Mouse (Mus musculus): ENCODE results near the gene Xlr5a.
"Not testable (repeated sequence)": the region's sequence is repeated elsewhere in the genome, so short reads cannot be mapped to it uniquely, and the experiment has no call there.

Gene Xlr5a

DNA sequence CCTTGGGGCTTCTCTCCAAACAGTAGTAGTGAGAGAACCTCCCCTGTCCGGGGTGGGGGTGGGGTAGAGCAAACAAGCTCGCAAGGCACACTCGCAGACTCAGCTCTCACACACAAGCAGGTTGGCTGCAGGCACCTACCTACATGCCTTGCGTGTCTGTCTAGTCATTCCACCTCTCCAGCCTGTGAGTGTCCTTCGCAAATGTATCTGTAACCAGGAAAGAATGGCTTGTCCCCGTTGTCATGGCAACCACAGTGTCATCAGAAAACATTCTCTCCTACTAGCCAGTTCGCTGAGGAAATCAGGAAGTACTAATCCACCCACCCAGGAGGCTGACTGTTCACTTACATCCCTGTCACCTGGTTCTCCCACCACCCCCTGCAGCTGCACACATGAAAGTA is 149.6 kb downstream of the Xlr5a start:
- DNase-seq (ENCODE audit: low spot score) = not testable (repeated sequence)

DNA sequence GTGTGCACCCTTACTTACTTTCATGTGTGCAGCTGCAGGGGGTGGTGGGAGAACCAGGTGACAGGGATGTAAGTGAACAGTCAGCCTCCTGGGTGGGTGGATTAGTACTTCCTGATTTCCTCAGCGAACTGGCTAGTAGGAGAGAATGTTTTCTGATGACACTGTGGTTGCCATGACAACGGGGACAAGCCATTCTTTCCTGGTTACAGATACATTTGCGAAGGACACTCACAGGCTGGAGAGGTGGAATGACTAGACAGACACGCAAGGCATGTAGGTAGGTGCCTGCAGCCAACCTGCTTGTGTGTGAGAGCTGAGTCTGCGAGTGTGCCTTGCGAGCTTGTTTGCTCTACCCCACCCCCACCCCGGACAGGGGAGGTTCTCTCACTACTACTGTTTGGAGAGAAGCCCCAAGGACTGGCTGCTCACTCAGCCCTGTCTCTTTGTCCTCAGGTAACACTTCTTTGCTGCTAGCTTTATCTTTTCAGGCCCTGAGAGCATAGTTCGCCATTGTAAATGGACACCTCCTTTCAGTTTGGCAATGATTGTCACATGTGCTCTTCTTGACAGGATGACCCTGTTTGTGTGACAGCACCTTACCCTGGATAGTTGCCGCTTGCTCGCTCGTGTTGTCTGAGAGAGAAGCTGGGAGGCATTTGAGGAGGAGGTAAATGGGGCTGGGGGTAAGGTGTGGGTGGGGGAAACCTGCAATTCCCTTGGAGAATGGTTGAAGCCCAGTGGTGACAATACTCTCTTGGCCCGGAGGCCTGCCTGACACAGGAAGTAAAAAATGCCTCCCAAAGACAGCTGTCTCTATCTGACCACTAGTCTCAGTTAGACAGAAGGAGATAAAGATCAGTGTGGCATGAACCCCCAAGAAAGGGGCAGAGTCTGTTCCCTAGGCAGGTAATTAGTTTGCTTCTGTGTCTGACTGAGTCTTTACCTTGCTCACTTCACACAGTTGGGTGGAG is 169.6 kb downstream of the Xlr5a start:
- DNase-seq (ENCODE audit: low spot score) = not testable (repeated sequence)

DNA sequence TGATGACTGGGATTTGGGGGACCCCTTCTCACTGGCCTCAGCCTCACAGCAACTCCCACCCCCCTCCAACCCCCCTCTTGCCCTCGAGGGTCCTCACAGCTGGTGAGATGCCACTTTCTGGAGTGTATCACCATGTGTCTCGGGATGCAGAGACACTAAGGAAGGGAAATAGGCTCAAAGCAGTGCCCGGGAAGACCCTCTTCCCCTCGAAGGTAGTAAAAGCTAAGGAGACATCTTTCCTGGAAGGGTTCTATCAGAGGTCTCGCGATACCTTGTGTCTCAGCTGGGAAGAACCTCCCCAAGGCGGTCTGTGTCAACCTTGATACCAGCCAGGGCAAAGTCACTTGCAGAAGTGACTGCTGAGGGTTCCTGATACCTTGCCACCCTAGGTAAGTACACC is 176.0 kb downstream of the Xlr5a start, which contains the start of gene Gm14685:
Gene Gm14685, plus strand, starts transcription at position 301 of the 400 bp plus-strand sequence.
- DNase-seq (ENCODE audit: low spot score) = not testable (repeated sequence)

DNA sequence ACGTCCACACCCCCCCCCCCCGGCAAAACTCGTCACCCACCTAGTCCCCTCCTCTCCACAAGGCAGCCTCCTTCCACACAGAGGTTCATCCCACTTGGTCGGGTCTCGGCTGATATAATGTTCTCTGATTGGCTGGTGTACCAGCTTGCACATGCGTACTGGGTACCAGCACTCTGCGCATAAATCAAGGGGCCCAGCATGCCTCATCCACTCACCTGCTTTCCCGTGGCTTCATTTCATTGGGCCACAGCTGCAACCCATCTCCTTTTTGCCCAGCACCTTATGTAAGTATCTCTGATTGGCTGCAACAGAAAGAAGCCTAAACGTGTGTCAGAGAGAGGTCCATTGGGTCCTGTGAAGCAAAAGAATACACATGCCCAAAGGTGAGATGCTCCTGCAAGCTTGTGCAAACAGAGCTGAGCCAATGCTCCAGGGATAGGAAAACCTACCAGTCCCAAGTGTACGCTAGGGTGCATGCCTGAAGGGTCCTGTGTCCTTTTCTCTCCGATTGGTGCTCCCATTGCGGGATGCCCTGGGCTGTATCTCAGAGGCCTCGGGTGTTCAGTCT is 195.8 kb downstream of the Xlr5a start, which contains the start of gene Xlr3a:
Gene Xlr3a, minus strand, starts transcription at position 155 of the 568 bp plus-strand sequence.
- DNase-seq (ENCODE audit: low spot score) = not testable (repeated sequence)

DNA sequence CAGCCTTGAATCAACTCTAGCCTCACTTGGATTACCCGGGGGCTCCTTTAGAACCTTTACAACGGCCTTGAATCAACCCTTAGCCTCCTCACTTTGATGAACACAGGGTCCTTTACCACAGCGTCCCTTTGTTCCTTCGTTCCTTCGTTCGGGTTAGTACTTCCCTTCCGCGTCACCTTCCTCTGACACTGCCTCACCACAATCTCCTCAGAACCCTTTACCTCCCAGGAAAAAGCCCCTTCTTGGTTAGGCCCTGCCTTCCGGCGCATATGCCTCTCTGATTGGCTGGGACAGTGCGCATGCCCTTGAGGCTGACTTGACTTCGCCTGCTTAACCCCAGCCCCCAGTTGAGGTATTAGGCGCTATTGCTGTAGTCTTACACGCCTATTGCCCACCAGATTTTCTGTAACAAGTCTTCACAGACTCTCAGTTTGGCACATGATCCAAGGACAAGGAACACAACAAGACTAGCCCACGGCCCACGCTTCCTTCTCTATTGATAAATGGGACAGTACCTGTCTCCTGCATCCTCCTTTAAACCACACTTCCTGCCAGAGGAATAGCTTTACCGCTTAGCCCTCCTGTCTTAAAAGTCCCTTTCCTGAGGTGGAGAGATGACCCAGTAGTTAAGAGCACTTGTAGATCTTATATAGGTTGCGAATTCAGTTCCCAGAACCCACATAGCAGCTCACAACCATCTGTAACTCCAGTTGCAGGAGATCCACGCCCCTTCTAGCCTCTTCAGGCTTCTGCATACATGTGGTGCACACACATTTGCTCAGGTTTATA is 210.3 kb downstream of the Xlr5a start, which contains the start of gene Xlr4a:
Gene Xlr4a, minus strand, starts transcription at position 212 of the 789 bp plus-strand sequence.
- DNase-seq (ENCODE audit: low spot score) = not testable (repeated sequence)

GRCm38 (mm10) chrX:73066765-73067312 is 225.9 kb downstream of the Xlr5a start:
- DNase-seq (ENCODE audit: low spot score) = not testable (repeated sequence)

- no peak for DNase-seq (ENCODE audit: low spot score)
Observed at GRCm38 (mm10) chrX:73064415-73064793, 228.4 kb downstream of the Xlr5a start, which contains the start of gene Pnma3. Gene Pnma3, plus strand, starts transcription at chrX:73064787.

- DNase-seq (ENCODE audit: low spot score) = peak; percentile 16
Observed at GRCm38 (mm10) chrX:73063512-73064414, 229.0 kb downstream of the Xlr5a start.

DNA sequence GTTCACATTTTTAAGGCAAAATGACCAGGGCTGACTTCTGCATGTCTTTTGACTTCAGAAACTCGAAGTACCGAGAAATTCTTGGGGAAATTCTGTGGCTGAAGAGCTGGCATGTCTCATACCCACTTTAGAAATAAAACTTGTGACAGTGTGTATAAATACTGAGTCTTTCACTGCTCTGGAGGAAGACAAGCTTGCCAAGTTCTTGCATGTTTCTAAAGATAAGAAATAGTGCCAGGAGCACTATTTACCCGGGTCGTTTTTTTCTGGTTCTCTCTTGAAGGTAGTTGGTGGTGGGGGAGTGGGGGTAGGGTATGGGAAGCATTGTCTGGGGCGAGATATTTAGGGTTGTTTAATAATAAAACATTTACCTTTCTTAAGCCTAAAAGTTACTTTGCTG is 230.5 kb downstream of the Xlr5a start:
- no peak for DNase-seq (ENCODE audit: low spot score)

DNA sequence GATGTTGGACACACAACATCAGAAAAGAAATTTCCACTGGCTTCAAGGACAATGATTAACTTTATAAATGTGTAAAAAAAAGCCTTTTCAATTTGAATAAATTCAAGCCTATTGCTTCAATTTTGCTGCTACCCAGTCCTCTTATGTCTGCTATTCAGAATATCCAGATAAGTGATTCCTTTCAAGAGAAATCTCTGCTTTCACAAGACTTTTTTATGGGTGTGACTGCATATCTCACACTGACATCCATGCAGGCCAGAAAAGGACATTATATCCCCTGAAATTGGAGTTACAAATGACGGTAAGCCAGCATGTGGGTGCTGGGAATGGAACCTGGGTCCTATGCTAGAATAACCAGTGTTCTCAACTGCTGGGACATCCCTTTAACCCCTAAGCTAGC is 231.2 kb downstream of the Xlr5a start:
- DNase-seq (ENCODE audit: low spot score) = no peak
